Mouse (Mus musculus): ENCODE data around the gene Edem3. TPM values are rescaled to one million over a fixed set of nuclear protein-coding genes. Genes with fewer than 3 reads are reported as not detected.
"Not testable (repeated sequence)": the region's sequence is repeated elsewhere in the genome, so short reads cannot be mapped to it uniquely, and the experiment has no call there.

The Edem3 gene
- polyA plus RNA-seq, 1 experiment from 2014 or later, result 11.1 TPM

GRCm38 (mm10) chr1:151717624-151718023 is 37.5 kb upstream of the Edem3 start:
- Histone ChIP-seq H3K4me3 (no peak overlapping the region), H3K4me2 (no peak overlapping the region), H3K4me1 (peaks cover 11% of the 10 kb centered on the region), H3K27ac (replicated peaks) (no peak overlapping the region), H3K36me3 (no peaks in the 10 kb centered on the region), H3K9me3 (no peaks in the 10 kb centered on the region), H3K27me3 (replicated peaks) (no peaks in the 10 kb centered on the region), H3K9ac (no peak overlapping the region)
- no peak for ATAC-seq (ENCODE audit: extremely low read depth, insufficient number of reproducible peaks, low FRiP score, low TSS enrichment)
- WGBS, result 90% methylated on average over 5 of the region's 5 CpGs

DNA sequence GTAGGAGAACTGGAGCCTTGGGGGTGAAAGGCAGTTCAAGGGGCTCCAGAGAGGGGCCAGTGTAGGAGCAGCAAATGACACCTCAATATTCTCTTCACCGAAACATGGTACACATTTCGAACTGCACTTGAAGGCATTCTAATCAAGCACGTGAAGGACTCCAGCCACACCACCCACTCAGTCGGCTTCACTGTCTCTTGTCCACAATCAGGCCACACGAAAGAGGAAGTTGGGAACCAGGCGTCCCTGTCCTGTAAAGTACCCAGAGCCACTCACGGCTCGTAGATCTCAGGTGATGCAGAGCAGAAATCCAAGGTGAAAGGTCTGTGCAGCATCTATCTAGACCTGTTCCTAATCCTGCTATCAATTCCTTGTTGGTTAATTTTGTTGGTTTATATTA is 36.6 kb upstream of the Edem3 start:
- Histone ChIP-seq H3K4me3 (no peak overlapping the region), H3K9ac (no peak overlapping the region), H3K4me1 (peaks cover 11% of the 10 kb centered on the region), H3K36me3 (no peaks in the 10 kb centered on the region), H3K27me3 (replicated peaks) (no peaks in the 10 kb centered on the region), H3K4me2 (no peak overlapping the region), H3K27ac (replicated peaks) (no peak overlapping the region), H3K9me3 (no peaks in the 10 kb centered on the region)
- ATAC-seq (ENCODE audit: extremely low read depth, insufficient number of reproducible peaks, low FRiP score, low TSS enrichment), result no peak
- WGBS, result 69% methylated on average over 8 of the region's 8 CpGs

DNA sequence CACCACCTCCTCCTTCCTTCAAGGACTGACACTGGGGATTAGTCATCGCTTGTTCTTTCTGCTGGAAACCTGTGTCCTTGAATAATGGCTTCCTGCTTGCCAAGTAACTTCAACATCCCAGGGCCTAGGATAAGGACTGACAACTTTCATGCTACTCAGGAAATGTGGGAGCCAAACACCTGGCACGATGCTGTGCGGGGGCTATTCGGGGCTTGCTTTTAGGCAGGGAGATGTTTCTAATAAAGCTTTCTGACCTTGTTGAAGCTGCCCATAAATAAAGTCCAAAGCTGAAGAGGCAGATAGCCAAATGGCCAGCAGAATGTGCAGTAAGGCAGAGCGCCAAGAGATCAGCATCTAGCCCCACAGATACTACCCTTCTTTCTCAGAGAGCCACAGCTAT is 35.3 kb upstream of the Edem3 start:
- ATAC-seq (ENCODE audit: extremely low read depth, insufficient number of reproducible peaks, low FRiP score, low TSS enrichment), result no peak
- Histone ChIP-seq H3K27me3 (replicated peaks) (no peaks in the 10 kb centered on the region), H3K4me3 (no peak overlapping the region), H3K4me2 (no peak overlapping the region), H3K36me3 (no peaks in the 10 kb centered on the region), H3K9me3 (no peaks in the 10 kb centered on the region), H3K4me1 (peaks cover 11% of the 10 kb centered on the region), H3K9ac (no peak overlapping the region), H3K27ac (replicated peaks) (no peak overlapping the region)
- WGBS, result 79% methylated on average over 5 of the region's 5 CpGs

GRCm38 (mm10) chr1:151720566-151720965 is 34.6 kb upstream of the Edem3 start:
- no peak for ATAC-seq (ENCODE audit: extremely low read depth, insufficient number of reproducible peaks, low FRiP score, low TSS enrichment)
- H3K27ac ChIP-seq (replicated peaks), result no peak overlapping the region

GRCm38 (mm10) chr1:151721357-151721983 is 33.7 kb upstream of the Edem3 start:
- Histone ChIP-seq H3K9ac (no peak overlapping the region), H3K4me1 (peaks cover 7% of the 10 kb centered on the region; the same call in 1 of the 2 replicates), H3K27me3 (replicated peaks) (no peaks in the 10 kb centered on the region), H3K4me3 (no peak overlapping the region), H3K9me3 (no peaks in the 10 kb centered on the region), H3K27ac (replicated peaks) (no peak overlapping the region), H3K36me3 (no peaks in the 10 kb centered on the region), H3K4me2 (no peak overlapping the region)
- WGBS, result 69% methylated on average over 10 of the region's 10 CpGs
- no peak for ATAC-seq (ENCODE audit: extremely low read depth, insufficient number of reproducible peaks, low FRiP score, low TSS enrichment)

More at GRCm38 (mm10) chr1:151720566-151720965, 34.6 kb upstream of the Edem3 start:
- no peak overlapping the region for H3K4me2 ChIP-seq
- 81% methylated on average over 2 of the region's 2 CpGs for WGBS
- no peaks in the 10 kb centered on the region for H3K36me3 ChIP-seq
- H3K27me3 ChIP-seq (replicated peaks), result no peaks in the 10 kb centered on the region
- H3K4me1 ChIP-seq, result peaks cover 11% of the 10 kb centered on the region
- no peaks in the 10 kb centered on the region for H3K9me3 ChIP-seq
- no peak overlapping the region for H3K4me3 ChIP-seq
- no peak overlapping the region for H3K9ac ChIP-seq

DNA sequence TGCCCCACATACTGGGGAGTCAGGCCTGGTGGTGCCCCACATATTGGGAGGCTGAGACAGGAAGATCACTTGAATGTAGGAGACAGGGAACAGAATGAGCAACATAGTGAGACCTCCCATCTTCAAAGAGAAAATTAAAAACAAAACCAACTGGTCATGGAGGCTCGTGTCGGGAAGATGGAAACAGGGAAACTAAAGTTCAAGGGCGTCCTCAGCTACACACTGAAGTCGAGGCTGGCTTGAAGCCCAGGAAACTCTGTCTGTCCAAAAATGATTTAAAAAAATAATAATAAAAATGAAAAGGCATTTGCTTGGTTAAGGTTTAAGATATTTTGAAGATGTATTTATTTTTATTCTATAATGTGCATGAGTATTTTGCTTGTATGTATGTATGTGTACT is 31.4 kb upstream of the Edem3 start:
- Histone ChIP-seq H3K36me3 (no peaks in the 10 kb centered on the region), H3K9ac (no peak overlapping the region), H3K27ac (replicated peaks) (no peak overlapping the region), H3K4me1 (0 out of 2 replicates have a peak, but pooled peaks cover 9% of the 10 kb centered on the region), H3K4me3 (no peak overlapping the region), H3K27me3 (replicated peaks) (no peaks in the 10 kb centered on the region), H3K4me2 (no peak overlapping the region), H3K9me3 (no peaks in the 10 kb centered on the region)
- ATAC-seq (ENCODE audit: extremely low read depth, insufficient number of reproducible peaks, low FRiP score, low TSS enrichment), result no peak
- WGBS, result 66% methylated on average over 4 of the region's 4 CpGs

- Histone ChIP-seq H3K4me2 (no peak overlapping the region), H3K4me1 (0 out of 2 replicates have a peak, but pooled peaks cover 2% of the 10 kb centered on the region), H3K4me3 (no peak overlapping the region), H3K36me3 (no peaks in the 10 kb centered on the region), H3K9me3 (no peaks in the 10 kb centered on the region), H3K27ac (replicated peaks) (no peak overlapping the region), H3K9ac (no peak overlapping the region), H3K27me3 (replicated peaks) (no peaks in the 10 kb centered on the region)
- 63% methylated on average over 2 of the region's 2 CpGs for WGBS
- ATAC-seq (ENCODE audit: extremely low read depth, insufficient number of reproducible peaks, low FRiP score, low TSS enrichment), result no peak
Observed at GRCm38 (mm10) chr1:151725590-151725989, 29.6 kb upstream of the Edem3 start.

DNA sequence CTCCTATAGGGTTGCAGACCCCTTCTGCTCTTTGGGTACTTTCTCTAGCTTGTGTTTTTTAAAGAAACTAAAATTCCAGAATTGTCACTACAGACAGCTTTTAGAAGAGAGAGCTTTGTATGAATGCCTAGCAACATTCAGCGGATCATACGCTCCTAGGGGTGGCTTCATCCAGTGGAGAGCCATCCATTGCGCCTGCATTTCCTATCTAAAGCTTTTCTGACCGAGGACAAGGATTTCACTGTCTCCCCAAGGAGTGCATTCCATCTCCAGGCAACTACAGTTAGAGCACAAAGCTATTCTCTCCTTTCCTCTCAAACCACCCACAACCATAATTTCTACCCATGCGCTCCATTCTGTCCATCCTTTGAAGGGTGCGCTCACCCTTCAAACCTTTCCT is 28.8 kb upstream of the Edem3 start:
- 77% methylated on average over 6 of the region's 6 CpGs for WGBS
- H3K9me3 ChIP-seq, result no peaks in the 10 kb centered on the region
- ATAC-seq (ENCODE audit: extremely low read depth, insufficient number of reproducible peaks, low FRiP score, low TSS enrichment), result no peak
- H3K27ac ChIP-seq (replicated peaks), result no peak overlapping the region
- no peaks in the 10 kb centered on the region for H3K27me3 ChIP-seq (replicated peaks)
- H3K36me3 ChIP-seq, result no peaks in the 10 kb centered on the region
- H3K4me3 ChIP-seq, result no peak overlapping the region
- no peak overlapping the region for H3K9ac ChIP-seq
- H3K4me2 ChIP-seq, result no peak overlapping the region
- 0 out of 2 replicates have a peak, but pooled peaks cover 2% of the 10 kb centered on the region for H3K4me1 ChIP-seq

GRCm38 (mm10) chr1:151728141-151728540 is 27.0 kb upstream of the Edem3 start:
- H3K4me3 ChIP-seq, result no peak overlapping the region
- no peak for ATAC-seq (ENCODE audit: extremely low read depth, insufficient number of reproducible peaks, low FRiP score, low TSS enrichment)
- no peak overlapping the region for H3K4me2 ChIP-seq
- H3K9ac ChIP-seq, result no peak overlapping the region
- 0 out of 2 replicates have a peak, but pooled peaks cover 2% of the 10 kb centered on the region for H3K4me1 ChIP-seq
- WGBS, result 48% methylated on average over 4 of the region's 4 CpGs
- H3K27ac ChIP-seq (replicated peaks), result no peak overlapping the region
- no peaks in the 10 kb centered on the region for H3K9me3 ChIP-seq
- H3K36me3 ChIP-seq, result no peaks in the 10 kb centered on the region
- H3K27me3 ChIP-seq (replicated peaks), result no peaks in the 10 kb centered on the region

DNA sequence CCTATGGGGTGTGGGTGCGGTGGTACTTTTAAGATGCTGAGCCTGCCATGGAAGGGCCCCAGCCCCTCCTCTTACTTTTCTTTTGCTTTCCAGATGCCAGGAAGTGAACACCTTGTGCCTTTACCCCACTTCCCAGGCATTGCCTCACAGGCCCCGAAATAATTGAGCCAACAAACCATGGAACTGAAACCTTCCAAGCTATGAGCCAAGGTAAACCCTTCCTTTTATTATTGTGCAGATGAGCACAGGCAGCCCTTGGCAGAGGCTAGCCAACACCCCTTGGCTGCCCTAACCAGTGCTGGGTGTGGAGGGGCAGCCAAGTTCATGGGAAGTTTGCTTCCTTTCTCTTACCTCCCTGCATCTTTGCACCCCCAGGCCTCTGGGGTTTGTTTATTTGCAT is 18.0 kb upstream of the Edem3 start:
- peaks cover 10% of the 10 kb centered on the region; the same call in 1 of the 2 replicates for H3K9me3 ChIP-seq
- WGBS, result 68% methylated on average over 2 of the region's 2 CpGs
- no peaks in the 10 kb centered on the region for H3K27me3 ChIP-seq (replicated peaks)
- H3K27ac ChIP-seq (replicated peaks), result no peak overlapping the region
- H3K4me3 ChIP-seq, result no peak overlapping the region
- H3K4me2 ChIP-seq, result no peak overlapping the region
- H3K36me3 ChIP-seq, result no peaks in the 10 kb centered on the region
- H3K9ac ChIP-seq, result no peak overlapping the region
- no peaks in the 10 kb centered on the region for H3K4me1 ChIP-seq
- no peak for ATAC-seq (ENCODE audit: extremely low read depth, insufficient number of reproducible peaks, low FRiP score, low TSS enrichment)

DNA sequence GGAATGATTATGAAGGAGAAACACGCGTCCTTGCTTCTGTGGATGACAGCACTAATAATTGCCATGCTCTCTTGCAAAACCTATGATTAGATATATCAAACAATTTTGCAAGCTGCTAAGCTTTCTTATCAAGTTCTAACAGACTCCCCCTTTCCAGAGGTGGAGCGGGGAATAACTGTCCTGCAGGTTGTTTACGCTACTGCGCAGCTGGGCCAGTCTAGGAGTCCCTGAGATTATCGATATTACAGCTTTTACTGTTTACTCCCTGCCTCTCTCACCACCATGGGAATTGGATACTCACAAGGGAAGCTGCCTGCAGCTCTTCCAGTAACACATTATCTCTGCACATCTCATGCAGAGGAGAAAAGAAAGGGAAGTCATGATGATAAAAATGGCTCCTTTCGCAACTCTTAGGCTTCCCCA is 14.0 kb upstream of the Edem3 start:
- Histone ChIP-seq H3K27ac (replicated peaks) (no peak overlapping the region), H3K9me3 (no peaks in the 10 kb centered on the region), H3K4me1 (no peaks in the 10 kb centered on the region), H3K4me2 (no peak overlapping the region), H3K36me3 (no peaks in the 10 kb centered on the region), H3K27me3 (replicated peaks) (no peaks in the 10 kb centered on the region), H3K9ac (no peak overlapping the region), H3K4me3 (no peak overlapping the region)
- ATAC-seq (ENCODE audit: extremely low read depth, insufficient number of reproducible peaks, low FRiP score, low TSS enrichment), result no peak
- 73% methylated on average over 7 of the region's 7 CpGs for WGBS

DNA sequence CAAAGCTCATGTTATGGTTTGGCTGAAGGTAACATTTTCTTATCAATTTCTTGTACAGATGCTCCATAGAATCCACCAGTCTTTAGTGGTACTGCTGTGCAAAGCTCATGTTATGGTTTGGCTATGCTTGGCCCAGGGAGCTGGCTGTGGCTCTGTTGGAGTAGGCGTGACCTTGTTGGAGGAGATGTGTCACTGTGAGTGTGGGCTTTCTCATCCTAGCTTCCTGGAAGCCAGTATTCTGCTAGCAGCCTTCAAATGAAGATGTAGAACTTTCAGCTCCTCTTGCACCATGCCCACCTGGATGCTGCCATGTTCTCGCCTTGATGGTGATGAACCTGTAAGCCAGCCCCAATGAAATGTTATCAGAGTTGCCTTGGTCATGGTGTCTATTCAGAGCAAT is 5.3 kb upstream of the Edem3 start:
- not testable (repeated sequence) for H3K9me3 ChIP-seq; H3K27me3 ChIP-seq (replicated peaks); ATAC-seq (ENCODE audit: extremely low read depth, insufficient number of reproducible peaks, low FRiP score, low TSS enrichment); H3K9ac ChIP-seq; H3K4me2 ChIP-seq; H3K4me3 ChIP-seq; H3K27ac ChIP-seq (replicated peaks); H3K36me3 ChIP-seq
- H3K4me1 ChIP-seq, result peaks cover 10% of the 10 kb centered on the region; the same call in 1 of the 2 replicates
- 93% methylated on average over 2 of the region's 2 CpGs for WGBS
